Mouse (Mus musculus): ENCODE data around the gene Zfp462. TPM values are rescaled to one million over a fixed set of nuclear protein-coding genes. Genes with fewer than 3 reads are reported as not detected.
"Not testable (repeated sequence)": the region's sequence is repeated elsewhere in the genome, so short reads cannot be mapped to it uniquely, and the experiment has no call there.

Zfp462 gene
- polyA plus RNA-seq, 1 experiment from 2014 or later = 20.5 TPM

GRCm38 (mm10) chr4:54979771-54980472, 35.1 kb downstream of the Zfp462 start:
- H3K9me3 ChIP-seq (ENCODE audit: control insufficient read depth, low read length) = no peaks in the 10 kb centered on the region
- no peak overlapping the region for H3K4me3 ChIP-seq (replicated peaks; ENCODE audit: low read length)
- peaks cover 5% of the 10 kb centered on the region for H3K4me1 ChIP-seq (replicated peaks; ENCODE audit: control insufficient read depth, insufficient read depth, low read length)
- no peak overlapping the region for H3K9ac ChIP-seq (replicated peaks; ENCODE audit: low read depth, low read length)
- H3K27ac ChIP-seq (ENCODE audit: low read length) = no peak overlapping the region
- no peak overlapping the region for H3K4me2 ChIP-seq (ENCODE audit: low read length)
- ATAC-seq = no peak
- H3K27me3 ChIP-seq (replicated peaks; ENCODE audit: control insufficient read depth, insufficient read depth, low read length) = no peaks in the 10 kb centered on the region
- no peaks in the 10 kb centered on the region; the same call in 1 of the 2 replicates for H3K36me3 ChIP-seq (ENCODE audit: control insufficient read depth, insufficient read depth)
- 77% methylated on average over 13 of the region's 13 CpGs for WGBS

DNA sequence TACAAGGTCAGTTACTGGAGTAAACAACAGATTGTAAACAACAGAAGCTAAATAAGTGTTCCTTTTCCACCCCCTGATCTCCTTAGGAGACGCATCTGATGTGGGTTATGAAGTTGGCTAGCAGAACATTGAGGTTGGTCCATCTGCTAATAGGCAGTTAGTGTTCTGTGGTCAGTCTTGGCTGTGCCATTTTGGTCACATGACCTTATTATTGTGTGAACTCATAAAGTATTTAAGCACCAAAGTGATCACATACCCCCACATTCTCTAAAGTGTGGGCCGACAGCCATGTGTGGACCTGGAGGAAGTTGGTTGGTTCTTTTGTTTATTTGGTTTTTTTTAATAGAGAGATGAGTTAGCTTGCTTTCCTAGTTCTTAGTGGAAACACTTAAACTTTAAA, 39.7 kb downstream of the Zfp462 start:
- H3K4me2 ChIP-seq (ENCODE audit: low read length) = no peak overlapping the region
- no peak for ATAC-seq
- no peak overlapping the region for H3K9ac ChIP-seq (replicated peaks; ENCODE audit: low read depth, low read length)
- no peaks in the 10 kb centered on the region for H3K27me3 ChIP-seq (replicated peaks; ENCODE audit: control insufficient read depth, insufficient read depth, low read length)
- peaks cover 5% of the 10 kb centered on the region for H3K4me1 ChIP-seq (replicated peaks; ENCODE audit: control insufficient read depth, insufficient read depth, low read length)
- H3K4me3 ChIP-seq (replicated peaks; ENCODE audit: low read length) = no peak overlapping the region
- no peak overlapping the region for H3K27ac ChIP-seq (ENCODE audit: low read length)
- H3K36me3 ChIP-seq (ENCODE audit: control insufficient read depth, insufficient read depth) = no peaks in the 10 kb centered on the region; the same call in 1 of the 2 replicates
- H3K9me3 ChIP-seq (ENCODE audit: control insufficient read depth, low read length) = no peaks in the 10 kb centered on the region
- 93% methylated on average over 2 of the region's 2 CpGs for WGBS

DNA sequence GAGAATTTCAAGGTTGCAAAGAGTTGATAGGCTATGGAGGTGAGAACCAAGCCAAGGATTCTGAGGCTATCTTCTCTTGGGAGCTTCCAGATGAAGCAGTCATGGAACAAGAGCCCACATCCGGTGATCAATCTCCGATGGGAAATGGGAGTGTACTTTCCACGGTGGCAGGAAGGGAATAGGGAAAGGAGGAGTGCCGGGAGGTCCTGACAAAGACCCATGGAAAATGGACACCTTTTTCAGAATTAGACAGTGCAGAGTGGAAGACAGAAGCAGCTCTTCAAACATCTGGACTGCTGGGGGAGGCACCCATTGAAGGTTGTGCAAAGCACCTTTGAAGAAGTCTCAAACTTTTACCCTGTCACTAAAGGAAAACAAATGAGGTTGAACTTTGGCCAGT, 41.8 kb downstream of the Zfp462 start:
- H3K27me3 ChIP-seq (replicated peaks; ENCODE audit: control insufficient read depth, insufficient read depth, low read length) = no peaks in the 10 kb centered on the region
- H3K4me1 ChIP-seq (replicated peaks; ENCODE audit: control insufficient read depth, insufficient read depth, low read length) = peaks cover 2% of the 10 kb centered on the region
- no peak for ATAC-seq
- no peak overlapping the region for H3K27ac ChIP-seq (ENCODE audit: low read length)
- no peak overlapping the region for H3K4me3 ChIP-seq (replicated peaks; ENCODE audit: low read length)
- no peak overlapping the region for H3K9ac ChIP-seq (replicated peaks; ENCODE audit: low read depth, low read length)
- H3K9me3 ChIP-seq (ENCODE audit: control insufficient read depth, low read length) = no peaks in the 10 kb centered on the region
- WGBS = 85% methylated on average over 4 of the region's 4 CpGs
- H3K36me3 ChIP-seq (ENCODE audit: control insufficient read depth, insufficient read depth) = no peaks in the 10 kb centered on the region
- H3K4me2 ChIP-seq (ENCODE audit: low read length) = no peak overlapping the region

DNA sequence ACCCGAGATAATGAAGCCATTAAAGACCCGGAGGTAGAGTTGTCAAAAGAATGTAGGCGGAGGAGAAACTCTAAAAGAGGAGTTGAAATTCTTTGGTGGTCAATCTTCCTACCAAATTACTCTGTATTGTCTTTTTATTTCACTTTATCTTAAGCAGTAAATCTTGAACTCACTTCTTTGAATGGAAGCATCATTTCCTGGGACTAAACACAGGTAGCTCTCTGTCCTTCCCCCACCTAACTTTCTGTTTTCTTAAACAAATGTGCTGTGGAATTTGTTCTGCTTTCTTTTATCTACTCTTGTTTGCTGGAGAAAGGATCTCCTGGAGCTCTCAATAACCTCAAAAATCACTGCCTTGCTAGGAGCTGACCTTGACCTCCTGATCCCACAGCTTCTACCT, 42.4 kb downstream of the Zfp462 start:
- Histone ChIP-seq H3K36me3 (ENCODE audit: control insufficient read depth, insufficient read depth) (no peaks in the 10 kb centered on the region), H3K9ac (replicated peaks; ENCODE audit: low read depth, low read length) (no peak overlapping the region), H3K27me3 (replicated peaks; ENCODE audit: control insufficient read depth, insufficient read depth, low read length) (no peaks in the 10 kb centered on the region), H3K9me3 (ENCODE audit: control insufficient read depth, low read length) (no peaks in the 10 kb centered on the region), H3K4me1 (replicated peaks; ENCODE audit: control insufficient read depth, insufficient read depth, low read length) (peaks cover 2% of the 10 kb centered on the region), H3K4me2 (ENCODE audit: low read length) (no peak overlapping the region), H3K4me3 (replicated peaks; ENCODE audit: low read length) (no peak overlapping the region), H3K27ac (ENCODE audit: low read length) (no peak overlapping the region)
- no peak for ATAC-seq
- 45% methylated on average over 3 of the region's 3 CpGs for WGBS

GRCm38 (mm10) chr4:54987926-54988325, 43.1 kb downstream of the Zfp462 start:
- H3K4me3 ChIP-seq (replicated peaks; ENCODE audit: low read length) = no peak overlapping the region
- H3K4me1 ChIP-seq (replicated peaks; ENCODE audit: control insufficient read depth, insufficient read depth, low read length) = peaks cover 2% of the 10 kb centered on the region; the same call in 1 of the 2 replicates
- no peaks in the 10 kb centered on the region for H3K27me3 ChIP-seq (replicated peaks; ENCODE audit: control insufficient read depth, insufficient read depth, low read length)
- H3K27ac ChIP-seq (ENCODE audit: low read length) = no peak overlapping the region
- ATAC-seq = no peak
- no peaks in the 10 kb centered on the region for H3K36me3 ChIP-seq (ENCODE audit: control insufficient read depth, insufficient read depth)
- no peak overlapping the region for H3K4me2 ChIP-seq (ENCODE audit: low read length)
- H3K9me3 ChIP-seq (ENCODE audit: control insufficient read depth, low read length) = no peaks in the 10 kb centered on the region
- no peak overlapping the region for H3K9ac ChIP-seq (replicated peaks; ENCODE audit: low read depth, low read length)
- 88% methylated on average over 1 of the region's 1 CpGs for WGBS

- Histone ChIP-seq H3K27me3 (replicated peaks; ENCODE audit: control insufficient read depth, insufficient read depth, low read length) (no peaks in the 10 kb centered on the region), H3K9me3 (ENCODE audit: control insufficient read depth, low read length) (no peaks in the 10 kb centered on the region), H3K36me3 (ENCODE audit: control insufficient read depth, insufficient read depth) (no peaks in the 10 kb centered on the region; the same call in 1 of the 2 replicates), H3K9ac (replicated peaks; ENCODE audit: low read depth, low read length) (no peak overlapping the region), H3K4me1 (replicated peaks; ENCODE audit: control insufficient read depth, insufficient read depth, low read length) (peaks cover 2% of the 10 kb centered on the region; the same call in 1 of the 2 replicates), H3K27ac (ENCODE audit: low read length) (no peak overlapping the region), H3K4me2 (ENCODE audit: low read length) (no peak overlapping the region), H3K4me3 (replicated peaks; ENCODE audit: low read length) (no peak overlapping the region)
- no peak for ATAC-seq
- 76% methylated on average over 5 of the region's 5 CpGs for WGBS
These were observed 47.1 kb downstream of the Zfp462 start for GRCm38 (mm10) chr4:54991973-54992372.

DNA sequence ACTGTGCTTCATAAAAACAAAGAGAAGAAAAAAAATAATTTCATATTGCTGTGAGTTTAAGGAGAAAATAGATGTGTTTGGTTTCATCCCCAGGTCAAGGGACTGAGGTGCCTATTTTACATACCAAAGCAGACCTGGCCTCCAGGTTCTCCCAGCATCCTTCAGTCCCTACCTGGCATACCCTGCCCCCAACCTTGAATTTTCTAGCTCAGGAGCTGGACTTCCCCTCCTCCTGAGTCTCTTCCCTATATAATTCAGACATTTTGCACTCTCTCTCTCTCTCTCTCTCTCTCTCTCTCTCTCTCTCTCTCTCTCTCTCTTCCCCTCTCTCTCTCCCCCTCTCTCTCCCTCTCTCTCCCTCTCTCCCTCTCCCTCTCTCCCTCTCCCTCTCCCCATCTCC, 48.2 kb downstream of the Zfp462 start:
- not testable (repeated sequence) for H3K9me3 ChIP-seq (ENCODE audit: control insufficient read depth, low read length); ATAC-seq; H3K27me3 ChIP-seq (replicated peaks; ENCODE audit: control insufficient read depth, insufficient read depth, low read length); H3K4me3 ChIP-seq (replicated peaks; ENCODE audit: low read length); H3K9ac ChIP-seq (replicated peaks; ENCODE audit: low read depth, low read length); H3K4me1 ChIP-seq (replicated peaks; ENCODE audit: control insufficient read depth, insufficient read depth, low read length); H3K4me2 ChIP-seq (ENCODE audit: low read length); H3K27ac ChIP-seq (ENCODE audit: low read length); H3K36me3 ChIP-seq (ENCODE audit: control insufficient read depth, insufficient read depth)

DNA sequence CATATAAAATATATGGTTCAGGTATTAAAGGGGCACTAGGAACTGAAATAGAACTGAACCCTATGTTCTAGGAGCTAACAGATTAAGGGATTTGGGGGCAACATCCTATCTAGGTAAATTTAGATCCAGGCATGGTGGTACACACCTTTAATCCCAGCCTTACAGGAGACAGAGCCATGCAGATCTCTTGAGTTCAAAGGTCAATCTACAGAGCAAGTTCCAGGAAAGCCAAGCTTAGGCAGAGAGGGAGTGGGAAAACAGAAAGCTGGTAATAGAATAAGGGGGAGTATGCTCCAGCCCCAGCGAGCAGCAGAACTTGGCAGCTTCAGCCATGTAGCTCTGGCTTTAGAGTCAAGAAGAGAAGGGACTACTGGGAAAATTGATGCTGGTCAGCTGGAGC, 50.4 kb downstream of the Zfp462 start:
- 83% methylated on average over 1 of the region's 1 CpGs for WGBS

DNA sequence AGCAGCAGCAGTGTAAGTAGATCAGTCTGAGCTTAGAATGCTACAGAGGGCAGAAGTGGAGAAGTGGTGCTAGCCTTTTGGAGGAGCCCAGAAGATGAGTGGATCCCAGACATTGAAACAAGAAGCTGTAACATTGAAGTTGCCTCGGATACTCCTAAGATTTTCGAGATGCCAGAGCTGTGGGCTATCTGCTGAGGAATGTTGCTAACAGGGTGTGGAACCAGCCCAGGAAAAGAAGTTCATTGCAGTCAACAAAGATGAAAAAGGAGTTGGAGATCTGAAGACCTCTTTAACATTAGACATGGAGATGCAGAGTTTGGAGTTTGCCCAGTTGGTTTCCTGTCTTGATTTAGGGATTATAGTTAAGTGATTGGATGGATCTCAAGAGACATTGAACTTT, 51.2 kb downstream of the Zfp462 start:
- Histone ChIP-seq H3K9ac (replicated peaks; ENCODE audit: low read depth, low read length) (no peak overlapping the region), H3K4me3 (replicated peaks; ENCODE audit: low read length) (no peak overlapping the region), H3K27me3 (replicated peaks; ENCODE audit: control insufficient read depth, insufficient read depth, low read length) (no peaks in the 10 kb centered on the region), H3K9me3 (ENCODE audit: control insufficient read depth, low read length) (no peaks in the 10 kb centered on the region), H3K4me1 (replicated peaks; ENCODE audit: control insufficient read depth, insufficient read depth, low read length) (peaks cover 8% of the 10 kb centered on the region), H3K36me3 (ENCODE audit: control insufficient read depth, insufficient read depth) (no peaks in the 10 kb centered on the region; the same call in 1 of the 2 replicates), H3K27ac (ENCODE audit: low read length) (no peak overlapping the region), H3K4me2 (ENCODE audit: low read length) (no peak overlapping the region)
- 99% methylated on average over 2 of the region's 2 CpGs for WGBS
- no peak for ATAC-seq

More for the DNA sequence above, 50.4 kb downstream of the Zfp462 start:
- Histone ChIP-seq H3K27me3 (replicated peaks; ENCODE audit: control insufficient read depth, insufficient read depth, low read length) (no peaks in the 10 kb centered on the region), H3K4me2 (ENCODE audit: low read length) (no peak overlapping the region), H3K9ac (replicated peaks; ENCODE audit: low read depth, low read length) (no peak overlapping the region), H3K9me3 (ENCODE audit: control insufficient read depth, low read length) (no peaks in the 10 kb centered on the region), H3K27ac (ENCODE audit: low read length) (no peak overlapping the region), H3K4me3 (replicated peaks; ENCODE audit: low read length) (no peak overlapping the region), H3K36me3 (ENCODE audit: control insufficient read depth, insufficient read depth) (no peaks in the 10 kb centered on the region; the same call in 1 of the 2 replicates), H3K4me1 (replicated peaks; ENCODE audit: control insufficient read depth, insufficient read depth, low read length) (peaks cover 3% of the 10 kb centered on the region)
- no peak for ATAC-seq
